Mouse (Mus musculus) embryonic facial prominence, embryonic 12.5 days (tissue): ENCODE data around the gene Med29. TPM values are rescaled to one million over a fixed set of nuclear protein-coding genes. Genes with fewer than 3 reads are reported as not detected.
A peak's percentile ranks its signal among the peaks of the same experiment; 100 is the strongest.

Experiments used
- ATAC-seq: fragments of 200-750 bp; cut with Nextera tagmentation; 2 replicates; pipeline ENCODE4 v1.8.0; 2017; ENCODE audit not compliant: insufficient number of reproducible peaks, insufficient read depth, low FRiP score, low TSS enrichment
- H3K27ac ChIP-seq: fragments of 300-500 bp; sonication (generic); 2 replicates; pipeline ENCODE4 v1.5.1; 2016; ENCODE audit warnings: mild to moderate bottlenecking
- H3K27me3 ChIP-seq: fragments of 300-500 bp; sonication (generic); 2 replicates; pipeline ENCODE4 v1.6.1; 2016; ENCODE audit warnings: mild to moderate bottlenecking, moderate library complexity
- H3K36me3 ChIP-seq: fragments of 300-500 bp; sonication (generic); 2 replicates; pipeline ENCODE4 v1.6.1; 2016; ENCODE audit warnings: mild to moderate bottlenecking
- H3K4me1 ChIP-seq: fragments of 300-500 bp; sonication (generic); 2 replicates; pipeline ENCODE4 v1.6.1; 2016
- H3K4me2 ChIP-seq: fragments of 300-500 bp; sonication (generic); replicated peaks from 2 replicates; pipeline ENCODE4 v1.6.1; 2016; ENCODE audit warnings: mild to moderate bottlenecking, moderate library complexity
- H3K4me3 ChIP-seq: fragments of 300-500 bp; sonication (generic); 2 replicates; pipeline ENCODE4 v1.5.1; 2016; ENCODE audit warnings: mild to moderate bottlenecking
- H3K9ac ChIP-seq: fragments of 300-500 bp; sonication (generic); 2 replicates; pipeline ENCODE4 v1.6.1; 2016; ENCODE audit warnings: mild to moderate bottlenecking, moderate library complexity
- H3K9me3 ChIP-seq: fragments of 300-500 bp; sonication (generic); 2 replicates; pipeline ENCODE4 v1.6.1; 2016; ENCODE audit warnings: mild to moderate bottlenecking, moderate library complexity
- WGBS: fragments of 180-500 bp; shearing (Covaris S2); methylation state at CpG from one replicate; pipeline ENCODE4 v1.1.7; 2016; 5-methylcytosine and 5-hydroxymethylcytosine counted together
- polyA plus RNA-seq: library from polyadenylated mRNA; unstranded; fragments of >200 nt; fragmentation: Nextera tagmentation; extraction: Ambion mirVana; gene quantifications from 2 replicates; pipeline ENCODE4 v1.2.1, GENCODE M21; 2016

Gene Med29
- polyA plus RNA-seq, 1 experiment from 2014 or later = 51.1 TPM

DNA sequence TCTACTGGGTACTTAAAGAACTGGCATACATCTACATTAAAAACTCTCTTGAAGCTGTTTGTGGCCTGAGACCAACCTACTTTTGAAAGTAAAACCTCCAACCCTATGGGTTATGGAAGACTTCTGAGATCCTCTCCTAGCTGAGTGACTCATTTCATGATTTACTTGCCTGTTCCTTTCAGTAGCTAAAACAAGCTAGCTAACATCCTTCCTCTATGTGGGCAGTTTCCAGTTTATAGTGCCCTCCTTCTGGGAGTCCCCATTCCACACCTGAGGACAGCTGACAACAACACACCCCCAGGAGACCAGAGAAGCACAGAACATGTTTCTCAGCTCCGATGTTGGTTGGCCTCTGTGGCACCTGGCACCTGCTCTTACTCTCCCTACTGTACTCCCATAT is 30.5 kb upstream of the Med29 start:
- ATAC-seq = no peak
- Histone ChIP-seq H3K4me2 (no peak overlapping the region), H3K4me3 (no peak overlapping the region), H3K4me1 (no peaks in the 10 kb centered on the region), H3K9ac (no peak overlapping the region), H3K27me3 (no peaks in the 10 kb centered on the region), H3K36me3 (peaks cover 57% of the 10 kb centered on the region), H3K9me3 (no peaks in the 10 kb centered on the region), H3K27ac (no peak overlapping the region)
- WGBS = 94% methylated on average over 1 of the region's 1 CpGs

DNA sequence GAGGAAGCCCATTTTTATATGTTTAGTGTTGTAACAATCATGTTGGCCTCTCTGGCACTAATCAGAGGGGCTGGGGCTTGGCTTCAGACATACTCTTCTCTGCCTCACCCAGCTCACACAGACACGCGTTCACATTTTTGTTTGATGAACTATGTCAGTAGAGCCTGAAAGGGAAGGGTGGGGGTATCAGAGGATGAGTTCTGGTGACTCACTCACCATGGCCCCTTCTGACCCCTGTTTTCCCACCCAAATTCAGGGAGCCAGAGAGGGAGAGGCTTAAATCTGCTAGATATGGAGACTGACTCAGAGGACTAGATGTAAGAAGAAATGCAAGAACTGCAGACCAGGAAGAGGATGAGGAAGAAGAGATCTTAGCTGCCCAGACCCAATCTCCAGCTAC is 26.9 kb upstream of the Med29 start:
- Histone ChIP-seq H3K27me3 (no peaks in the 10 kb centered on the region), H3K9ac (no peak overlapping the region), H3K27ac (no peak overlapping the region), H3K4me3 (no peak overlapping the region), H3K9me3 (no peaks in the 10 kb centered on the region), H3K4me2 (no peak overlapping the region), H3K4me1 (no peaks in the 10 kb centered on the region), H3K36me3 (peaks cover 72% of the 10 kb centered on the region)
- 91% methylated on average over 2 of the region's 2 CpGs for WGBS
- ATAC-seq = no peak

DNA sequence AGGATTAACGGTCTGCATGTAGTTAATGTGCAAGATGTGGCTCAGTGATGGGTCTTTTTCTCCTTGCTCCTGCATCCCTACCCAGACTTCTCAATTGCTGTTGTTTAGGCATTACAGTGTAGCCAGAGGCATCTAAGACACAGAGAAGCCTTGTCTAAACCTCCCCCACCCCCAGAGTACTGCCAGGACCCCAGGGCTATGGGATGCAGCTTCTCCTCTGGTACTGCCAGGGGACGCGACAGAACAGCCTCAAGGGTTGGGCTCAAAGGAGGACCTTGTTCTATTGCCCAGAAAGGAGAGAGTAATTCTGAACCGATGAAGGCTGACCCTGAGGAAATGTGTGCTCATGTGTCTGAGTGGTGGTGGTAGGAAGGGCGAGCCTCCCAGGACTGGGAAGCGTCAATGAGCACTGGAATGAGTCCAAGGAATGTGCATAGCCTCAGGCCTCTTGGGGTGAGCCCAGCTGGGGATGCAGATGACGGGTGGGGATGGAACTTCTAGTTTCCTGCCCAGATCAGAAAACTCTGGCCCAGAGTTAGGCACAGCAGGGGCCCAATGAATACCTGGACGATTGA is 25.7 kb upstream of the Med29 start:
- H3K36me3 ChIP-seq = peaks cover 79% of the 10 kb centered on the region
- H3K9ac ChIP-seq = no peak overlapping the region
- H3K4me3 ChIP-seq = no peak overlapping the region

GRCm38 (mm10) chr7:28417368-28417767 is 24.9 kb upstream of the Med29 start:
- Histone ChIP-seq H3K4me3 (no peak overlapping the region), H3K36me3 (peaks cover 79% of the 10 kb centered on the region), H3K4me1 (no peaks in the 10 kb centered on the region), H3K9me3 (no peaks in the 10 kb centered on the region), H3K4me2 (no peak overlapping the region), H3K9ac (no peak overlapping the region), H3K27me3 (no peaks in the 10 kb centered on the region), H3K27ac (no peak overlapping the region)
- no peak for ATAC-seq

More for the DNA sequence above, 25.7 kb upstream of the Med29 start:
- H3K4me1 ChIP-seq = no peaks in the 10 kb centered on the region
- H3K9me3 ChIP-seq = no peaks in the 10 kb centered on the region
- no peak overlapping the region for H3K27ac ChIP-seq
- no peaks in the 10 kb centered on the region for H3K27me3 ChIP-seq
- WGBS = 62% methylated on average over 8 of the region's 8 CpGs
- no peak overlapping the region for H3K4me2 ChIP-seq
- no peak for ATAC-seq

DNA sequence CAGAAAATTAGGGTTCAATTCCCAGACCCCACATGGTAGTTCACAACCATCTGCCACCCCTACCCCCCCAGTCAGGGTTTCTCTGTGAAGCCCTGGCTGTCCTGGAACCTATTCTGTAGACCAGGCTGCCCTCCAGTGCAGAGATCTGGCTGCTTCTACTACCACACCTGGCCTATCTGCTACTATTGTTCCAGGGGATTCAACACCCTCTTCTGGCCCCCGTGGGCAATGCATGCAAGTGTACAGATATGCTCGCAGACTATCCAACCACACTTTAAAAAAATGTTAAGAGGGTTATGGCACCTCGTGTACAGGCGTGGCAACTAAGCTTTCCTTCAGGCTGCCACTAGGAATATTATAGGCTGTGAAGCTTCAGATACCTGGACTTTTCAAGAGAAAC is 20.3 kb upstream of the Med29 start:
- Histone ChIP-seq H3K27ac (no peak overlapping the region), H3K9ac (no peak overlapping the region), H3K27me3 (no peaks in the 10 kb centered on the region), H3K36me3 (peaks cover 69% of the 10 kb centered on the region), H3K4me3 (no peak overlapping the region), H3K4me1 (no peaks in the 10 kb centered on the region), H3K9me3 (no peaks in the 10 kb centered on the region), H3K4me2 (no peak overlapping the region)
- 82% methylated on average over 4 of the region's 4 CpGs for WGBS
- no peak for ATAC-seq

DNA sequence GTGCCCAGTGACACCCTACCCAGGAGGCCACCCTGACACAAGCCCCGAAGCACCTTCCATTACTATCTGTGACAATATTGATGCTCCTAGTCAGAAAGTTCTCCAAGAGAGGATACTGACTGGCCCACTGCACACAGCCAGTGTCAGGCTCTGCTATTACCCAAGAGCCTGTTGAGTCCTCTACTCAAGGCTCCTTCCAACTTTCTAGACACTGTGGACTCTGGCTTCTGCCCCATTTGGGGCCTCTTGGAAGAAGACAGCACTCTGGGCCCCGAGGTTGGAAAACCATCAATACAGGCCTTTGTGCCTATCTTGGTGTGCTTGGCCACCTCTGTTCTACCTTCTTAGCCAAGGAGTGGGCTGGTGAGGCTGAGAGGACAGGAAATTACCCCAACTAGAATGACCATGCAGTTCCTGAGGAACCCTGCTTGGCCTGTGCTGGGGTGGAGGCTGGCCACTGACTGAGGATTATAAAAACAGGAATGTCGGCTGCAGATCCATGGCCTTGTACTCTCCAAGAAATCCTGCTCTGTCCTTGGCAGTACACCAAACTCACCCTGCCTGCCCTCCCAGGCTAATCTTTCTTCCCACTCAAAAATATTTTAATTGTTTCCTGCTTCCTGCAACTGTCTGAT is 18.4 kb upstream of the Med29 start:
- WGBS = 96% methylated on average over 3 of the region's 3 CpGs
- peaks cover 74% of the 10 kb centered on the region for H3K36me3 ChIP-seq
- ATAC-seq = no peak
- no peak overlapping the region for H3K4me3 ChIP-seq
- no peak overlapping the region for H3K9ac ChIP-seq
- no peaks in the 10 kb centered on the region for H3K9me3 ChIP-seq
- no peaks in the 10 kb centered on the region for H3K27me3 ChIP-seq
- no peak overlapping the region for H3K4me2 ChIP-seq
- H3K4me1 ChIP-seq = no peaks in the 10 kb centered on the region
- H3K27ac ChIP-seq = no peak overlapping the region

GRCm38 (mm10) chr7:28401942-28402341 is 9.4 kb upstream of the Med29 start:
- no peak for ATAC-seq
- 0 out of 2 replicates have a peak overlapping the region, but pooled peaks have one; percentile 7 for H3K9ac ChIP-seq
- peaks cover 91% of the 10 kb centered on the region for H3K36me3 ChIP-seq
- no peaks in the 10 kb centered on the region for H3K27me3 ChIP-seq
- H3K4me3 ChIP-seq = no peak overlapping the region
- no peak overlapping the region for H3K27ac ChIP-seq
- H3K4me2 ChIP-seq = no peak overlapping the region
- no peaks in the 10 kb centered on the region for H3K9me3 ChIP-seq
- H3K4me1 ChIP-seq = no peaks in the 10 kb centered on the region
- WGBS = 90% methylated on average over 3 of the region's 3 CpGs

DNA sequence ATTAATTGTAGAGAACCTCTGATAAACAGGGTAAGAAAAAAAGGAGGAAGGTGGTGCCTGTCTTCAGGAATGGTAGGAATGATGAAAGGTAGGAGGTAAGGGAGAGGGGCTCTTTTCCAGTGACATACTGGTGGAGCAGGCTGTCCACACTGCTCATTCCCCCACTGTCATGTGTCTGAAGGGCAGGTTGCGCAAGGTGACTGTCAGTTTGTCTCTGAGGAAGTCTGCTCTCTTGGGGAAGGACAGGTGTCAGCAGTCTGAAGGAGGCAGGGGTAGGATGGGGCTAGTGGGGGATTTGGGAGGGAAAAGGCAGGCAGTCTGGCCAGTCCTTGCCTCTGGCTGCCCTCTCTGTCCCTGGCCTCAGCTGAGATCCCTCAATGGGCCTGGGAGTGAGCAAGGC is 8.5 kb upstream of the Med29 start:
- Histone ChIP-seq H3K27ac (no peak overlapping the region), H3K9ac (no peak overlapping the region), H3K9me3 (no peaks in the 10 kb centered on the region), H3K4me1 (no peaks in the 10 kb centered on the region), H3K4me2 (no peak overlapping the region), H3K4me3 (no peak overlapping the region), H3K27me3 (no peaks in the 10 kb centered on the region), H3K36me3 (peaks cover 91% of the 10 kb centered on the region)
- WGBS = 93% methylated on average over 1 of the region's 1 CpGs
- ATAC-seq = no peak

DNA sequence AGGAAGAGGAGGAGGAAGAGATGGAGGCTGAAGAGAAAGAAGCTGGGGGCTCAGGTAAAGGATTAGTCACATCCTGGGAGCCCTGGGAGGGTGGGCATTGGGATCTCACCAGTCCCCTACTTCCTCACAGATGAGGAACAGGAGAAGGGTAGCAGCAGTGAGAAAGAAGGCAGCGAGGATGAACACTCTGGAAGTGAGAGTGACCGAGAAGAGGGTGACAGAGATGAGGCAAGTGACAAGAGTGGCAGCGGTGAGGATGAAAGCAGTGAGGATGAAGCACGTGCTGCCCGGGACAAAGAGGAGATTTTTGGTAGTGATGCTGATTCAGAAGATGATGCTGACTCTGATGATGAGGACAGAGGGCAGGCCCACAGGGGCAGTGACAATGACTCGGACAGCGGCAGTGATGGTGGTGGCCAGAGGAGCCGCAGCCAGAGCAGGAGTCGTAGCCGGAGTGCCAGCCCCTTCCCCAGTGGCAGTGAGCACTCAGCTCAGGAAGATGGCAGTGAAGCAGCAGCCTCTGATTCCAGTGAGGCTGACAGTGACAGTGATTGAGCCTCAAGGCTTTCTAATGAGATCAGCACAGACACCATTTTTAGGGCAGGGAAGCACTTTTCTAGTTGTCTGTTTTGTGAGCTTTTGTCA is 6.3 kb upstream of the Med29 start:
- H3K4me2 ChIP-seq = no peak overlapping the region

GRCm38 (mm10) chr7:28398000-28398399 is 5.5 kb upstream of the Med29 start:
- no peaks in the 10 kb centered on the region for H3K27me3 ChIP-seq
- H3K36me3 ChIP-seq = peaks cover 75% of the 10 kb centered on the region
- H3K9me3 ChIP-seq = no peaks in the 10 kb centered on the region
- H3K4me2 ChIP-seq = no peak overlapping the region
- H3K4me3 ChIP-seq = no peak overlapping the region
- no peak overlapping the region for H3K27ac ChIP-seq
- no peak overlapping the region for H3K9ac ChIP-seq
- peaks cover 7% of the 10 kb centered on the region for H3K4me1 ChIP-seq
- ATAC-seq = no peak
- WGBS = 64% methylated on average over 3 of the region's 3 CpGs

More for the DNA sequence above, 6.3 kb upstream of the Med29 start:
- peaks cover 3% of the 10 kb centered on the region for H3K4me1 ChIP-seq
- no peaks in the 10 kb centered on the region for H3K9me3 ChIP-seq
- WGBS = 88% methylated on average over 10 of the region's 10 CpGs
- H3K4me3 ChIP-seq = no peak overlapping the region
- H3K36me3 ChIP-seq = peaks cover 83% of the 10 kb centered on the region
- no peak for ATAC-seq
- H3K9ac ChIP-seq = no peak overlapping the region
- no peak overlapping the region for H3K27ac ChIP-seq
- no peaks in the 10 kb centered on the region for H3K27me3 ChIP-seq

- Histone ChIP-seq H3K9ac (no peak overlapping the region), H3K4me2 (no peak overlapping the region), H3K27me3 (no peaks in the 10 kb centered on the region), H3K4me1 (peaks cover 15% of the 10 kb centered on the region), H3K27ac (no peak overlapping the region), H3K4me3 (no peak overlapping the region), H3K36me3 (peaks cover 54% of the 10 kb centered on the region), H3K9me3 (no peaks in the 10 kb centered on the region)
- ATAC-seq = no peak
- 93% methylated on average over 4 of the region's 4 CpGs for WGBS
These were observed 2.9 kb upstream of the Med29 start for GRCm38 (mm10) chr7:28395425-28395824.

- Histone ChIP-seq H3K36me3 (peaks cover 55% of the 10 kb centered on the region), H3K27ac (peak overlapping the region; percentile 56), H3K4me2 (peak overlapping the region; percentile 90)
These were observed 904 bp upstream of the Med29 start for GRCm38 (mm10) chr7:28393272-28393951.

More at GRCm38 (mm10) chr7:28393272-28393951, 904 bp upstream of the Med29 start:
- peaks cover 15% of the 10 kb centered on the region for H3K4me1 ChIP-seq
- peak overlapping the region; percentile 94 for H3K4me3 ChIP-seq
- H3K9ac ChIP-seq = peak overlapping the region; percentile 83
- no peaks in the 10 kb centered on the region for H3K27me3 ChIP-seq
- ATAC-seq = no peak
- H3K9me3 ChIP-seq = no peaks in the 10 kb centered on the region
- WGBS = 5% methylated on average over 22 of the region's 22 CpGs
